Mouse (Mus musculus): ENCODE data around the gene Iqcn. TPM values are rescaled to one million over a fixed set of nuclear protein-coding genes. Genes with fewer than 3 reads are reported as not detected.

Iqcn gene
- polyA plus RNA-seq, 1 experiment from 2014 or later = not detected

DNA sequence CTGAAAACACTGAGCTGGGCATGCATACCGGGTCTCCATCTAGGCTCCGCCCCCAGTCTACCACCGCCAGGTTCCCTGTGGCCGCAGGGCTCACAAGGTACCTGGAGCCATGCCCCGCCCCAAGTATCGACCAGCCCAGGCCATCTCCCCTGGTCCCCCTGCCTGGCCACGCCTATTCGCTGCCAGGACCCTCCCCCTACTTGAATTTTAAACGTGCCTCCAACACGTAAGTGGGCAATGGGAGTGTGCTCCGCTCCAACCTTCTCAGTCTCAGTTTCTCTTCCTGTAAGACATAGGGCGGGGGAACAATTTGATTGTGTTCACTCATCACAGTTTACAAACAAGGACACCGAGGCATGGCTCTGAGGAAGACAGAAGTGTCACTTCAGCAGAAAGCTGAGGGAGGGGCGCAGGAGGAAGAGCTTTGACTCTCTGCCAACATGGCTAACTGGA, 43.0 kb upstream of the Iqcn start, which contains the start of gene Pgpep1:
TSS of gene Pgpep1 (minus strand) at position 116 of the 453 bp plus-strand sequence.
- H3K27me3 ChIP-seq (ENCODE audit: control insufficient read depth, insufficient read depth, low read depth, low read length) = no peaks in the 10 kb centered on the region
- 0 out of 2 replicates have a peak, but pooled peaks cover 3% of the 10 kb centered on the region for H3K36me3 ChIP-seq (ENCODE audit: control insufficient read depth, insufficient read depth, low read length)
- H3K4me1 ChIP-seq (ENCODE audit: control insufficient read depth, insufficient read depth, low read length) = peaks cover 17% of the 10 kb centered on the region
- H3K27ac ChIP-seq (ENCODE audit: low read length) = peak within 1 kb of the TSS; percentile 48; the same call in 1 of the 2 replicates
- WGBS = 3% methylated on average over 14 of the region's 14 CpGs
- H3K4me3 ChIP-seq (ENCODE audit: low read depth, low read length) = peak within 1 kb of the TSS; percentile 79
- H3K9ac ChIP-seq (ENCODE audit: low read depth, low read length) = peak within 1 kb of the TSS; percentile 86
- peak; percentile 65 for ATAC-seq
- H3K4me2 ChIP-seq (ENCODE audit: low read length) = peak within 1 kb of the TSS; percentile 97
- H3K9me3 ChIP-seq (replicated peaks; ENCODE audit: control insufficient read depth, low read length, poor library complexity, severe bottlenecking) = no peaks in the 10 kb centered on the region

DNA sequence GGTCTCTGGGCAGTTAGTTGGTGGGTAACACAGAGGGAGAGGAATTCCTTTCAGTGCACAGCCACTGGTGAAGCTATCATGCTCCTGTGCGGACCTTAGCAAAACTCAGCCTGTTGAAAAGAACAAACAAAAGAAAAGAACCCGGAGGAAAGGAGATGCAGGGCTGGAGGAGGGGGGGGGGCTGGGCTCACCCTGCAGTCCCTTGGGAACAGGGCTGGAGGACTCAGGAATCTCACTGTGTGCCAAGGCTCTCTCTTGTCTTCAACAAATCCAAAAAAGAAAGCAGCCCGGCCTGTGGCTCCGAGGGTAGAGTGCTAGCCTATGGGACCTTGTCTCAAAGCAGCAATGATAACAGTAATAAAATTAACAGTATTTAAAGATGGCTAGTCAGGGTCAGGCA, 39.6 kb upstream of the Iqcn start:
- no peak overlapping the region; the same call in 1 of the 2 replicates for H3K27ac ChIP-seq (ENCODE audit: low read length)
- 36% methylated on average over 4 of the region's 4 CpGs for WGBS

DNA sequence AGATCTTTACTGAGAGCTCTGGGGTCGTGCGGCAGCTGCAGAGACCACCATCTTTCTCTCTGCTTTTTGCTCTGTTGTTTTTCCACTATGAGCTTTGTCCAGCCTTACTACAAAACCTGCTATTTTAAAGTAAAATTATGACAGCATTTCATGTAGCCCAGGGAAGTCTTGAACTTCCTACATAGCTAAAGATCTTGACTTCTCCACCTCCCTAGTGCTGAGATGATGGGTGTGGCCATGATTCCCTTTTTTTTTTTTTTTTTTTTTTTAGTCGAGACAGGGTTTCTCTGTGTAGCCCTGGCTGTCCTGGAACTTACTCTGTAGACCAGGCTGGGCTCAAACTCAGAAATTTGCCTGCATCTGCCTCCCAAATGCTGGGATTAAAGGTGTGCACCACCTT, 38.6 kb upstream of the Iqcn start:
- 86% methylated on average over 3 of the region's 3 CpGs for WGBS
- ATAC-seq = no peak
- Histone ChIP-seq H3K4me3 (ENCODE audit: low read depth, low read length) (no peak overlapping the region), H3K27me3 (ENCODE audit: control insufficient read depth, insufficient read depth, low read depth, low read length) (no peaks in the 10 kb centered on the region), H3K4me1 (ENCODE audit: control insufficient read depth, insufficient read depth, low read length) (0 out of 2 replicates have a peak, but pooled peaks cover 5% of the 10 kb centered on the region), H3K27ac (ENCODE audit: low read length) (no peak overlapping the region), H3K4me2 (ENCODE audit: low read length) (no peak overlapping the region), H3K36me3 (ENCODE audit: control insufficient read depth, insufficient read depth, low read length) (no peaks in the 10 kb centered on the region), H3K9me3 (replicated peaks; ENCODE audit: control insufficient read depth, low read length, poor library complexity, severe bottlenecking) (no peaks in the 10 kb centered on the region), H3K9ac (ENCODE audit: low read depth, low read length) (no peak overlapping the region)

More for the DNA sequence above, 39.6 kb upstream of the Iqcn start:
- peaks cover 10% of the 10 kb centered on the region for H3K4me1 ChIP-seq (ENCODE audit: control insufficient read depth, insufficient read depth, low read length)
- no peak overlapping the region for H3K9ac ChIP-seq (ENCODE audit: low read depth, low read length)
- no peaks in the 10 kb centered on the region for H3K36me3 ChIP-seq (ENCODE audit: control insufficient read depth, insufficient read depth, low read length)
- no peak overlapping the region for H3K4me3 ChIP-seq (ENCODE audit: low read depth, low read length)
- no peak overlapping the region for H3K4me2 ChIP-seq (ENCODE audit: low read length)
- no peaks in the 10 kb centered on the region for H3K27me3 ChIP-seq (ENCODE audit: control insufficient read depth, insufficient read depth, low read depth, low read length)
- no peak for ATAC-seq
- no peaks in the 10 kb centered on the region for H3K9me3 ChIP-seq (replicated peaks; ENCODE audit: control insufficient read depth, low read length, poor library complexity, severe bottlenecking)

DNA sequence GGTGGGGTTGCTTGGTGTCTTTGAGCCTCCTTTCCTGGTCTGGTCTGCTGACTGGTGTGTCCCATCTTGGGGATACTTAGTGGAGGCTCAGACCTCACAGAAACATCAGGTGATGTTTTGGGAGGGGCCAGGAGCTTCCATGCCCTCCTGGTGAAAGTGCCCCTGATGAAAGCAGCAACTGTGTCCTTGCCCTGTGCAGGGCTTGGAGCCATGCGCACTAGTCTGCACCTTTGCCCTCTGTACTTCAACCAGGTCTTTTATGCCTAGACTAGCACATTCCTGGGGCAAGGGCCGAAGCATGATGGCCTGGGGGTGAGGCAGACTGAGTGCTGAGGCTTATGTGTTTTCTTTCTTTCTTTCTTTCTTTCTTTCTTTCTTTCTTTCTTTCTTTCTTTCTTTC, 37.7 kb upstream of the Iqcn start:
- 74% methylated on average over 2 of the region's 2 CpGs for WGBS
- no peaks in the 10 kb centered on the region for H3K36me3 ChIP-seq (ENCODE audit: control insufficient read depth, insufficient read depth, low read length)
- H3K4me1 ChIP-seq (ENCODE audit: control insufficient read depth, insufficient read depth, low read length) = no peaks in the 10 kb centered on the region
- H3K9ac ChIP-seq (ENCODE audit: low read depth, low read length) = no peak overlapping the region
- no peak overlapping the region for H3K4me3 ChIP-seq (ENCODE audit: low read depth, low read length)
- no peaks in the 10 kb centered on the region for H3K9me3 ChIP-seq (replicated peaks; ENCODE audit: control insufficient read depth, low read length, poor library complexity, severe bottlenecking)
- no peak for ATAC-seq
- no peaks in the 10 kb centered on the region for H3K27me3 ChIP-seq (ENCODE audit: control insufficient read depth, insufficient read depth, low read depth, low read length)
- no peak overlapping the region for H3K27ac ChIP-seq (ENCODE audit: low read length)
- no peak overlapping the region for H3K4me2 ChIP-seq (ENCODE audit: low read length)

DNA sequence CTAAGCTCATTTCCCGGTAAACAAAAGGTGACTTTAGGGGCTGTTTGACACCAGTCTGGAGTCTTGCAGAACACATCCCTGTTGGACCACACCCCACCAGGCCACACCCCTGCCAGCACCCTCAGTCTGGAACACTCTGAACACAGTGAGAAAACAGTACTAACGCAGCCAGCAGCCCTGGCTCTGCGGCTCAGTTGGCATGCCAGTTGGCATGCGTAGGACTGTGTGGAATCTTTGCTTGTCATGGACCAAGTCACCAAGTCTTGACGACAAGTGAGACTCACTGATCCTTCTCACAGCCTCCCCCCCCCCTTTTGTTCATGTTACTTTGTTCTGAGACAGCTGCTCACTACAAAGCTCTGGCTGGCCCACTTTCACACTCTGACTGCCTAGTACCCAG, 36.2 kb upstream of the Iqcn start:
- 62% methylated on average over 5 of the region's 5 CpGs for WGBS
- no peak overlapping the region for H3K4me3 ChIP-seq (ENCODE audit: low read depth, low read length)
- no peaks in the 10 kb centered on the region for H3K36me3 ChIP-seq (ENCODE audit: control insufficient read depth, insufficient read depth, low read length)
- no peaks in the 10 kb centered on the region for H3K9me3 ChIP-seq (replicated peaks; ENCODE audit: control insufficient read depth, low read length, poor library complexity, severe bottlenecking)
- no peaks in the 10 kb centered on the region for H3K27me3 ChIP-seq (ENCODE audit: control insufficient read depth, insufficient read depth, low read depth, low read length)
- no peak for ATAC-seq
- H3K9ac ChIP-seq (ENCODE audit: low read depth, low read length) = no peak overlapping the region
- no peak overlapping the region for H3K4me2 ChIP-seq (ENCODE audit: low read length)
- no peaks in the 10 kb centered on the region for H3K4me1 ChIP-seq (ENCODE audit: control insufficient read depth, insufficient read depth, low read length)
- no peak overlapping the region for H3K27ac ChIP-seq (ENCODE audit: low read length)

DNA sequence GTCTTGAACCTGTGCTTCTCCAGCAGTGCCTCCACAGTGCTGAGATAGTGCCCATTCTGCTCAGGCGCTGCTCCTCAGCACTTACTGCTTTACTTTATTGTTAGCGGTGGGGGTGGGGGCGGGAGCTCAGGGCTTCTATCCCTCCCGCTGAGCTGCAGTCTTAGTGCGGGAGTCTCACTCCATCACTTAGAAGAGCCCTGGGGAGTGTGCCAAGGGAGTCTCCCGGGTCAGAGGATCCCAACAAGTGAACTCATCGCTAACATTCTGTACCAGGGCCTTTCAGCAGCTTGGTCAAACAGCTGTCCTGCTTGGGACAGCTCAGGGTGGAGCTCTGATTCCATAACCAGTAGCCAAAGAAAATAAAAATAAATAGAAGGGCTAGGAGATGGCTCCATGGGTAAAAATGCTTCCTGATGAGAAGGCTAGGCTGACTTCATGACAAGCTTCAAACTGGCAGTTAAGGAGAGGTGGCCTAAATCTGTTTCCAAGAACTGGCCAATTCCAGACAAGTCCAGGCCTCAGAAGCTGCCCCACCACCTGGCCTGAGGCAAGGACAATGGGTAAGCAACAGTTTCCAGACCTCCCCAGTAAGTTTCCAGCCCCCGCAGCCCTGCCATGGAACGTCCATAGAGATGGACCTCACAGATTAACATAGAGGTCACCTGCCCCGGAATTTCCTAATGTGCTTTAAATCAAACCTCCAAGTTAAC, 31.5 kb upstream of the Iqcn start:
- WGBS = 58% methylated on average over 10 of the region's 10 CpGs
- ATAC-seq = no peak
- Histone ChIP-seq H3K36me3 (ENCODE audit: control insufficient read depth, insufficient read depth, low read length) (no peaks in the 10 kb centered on the region), H3K4me1 (ENCODE audit: control insufficient read depth, insufficient read depth, low read length) (peaks cover 9% of the 10 kb centered on the region), H3K27ac (ENCODE audit: low read length) (peak overlapping the region; percentile 84; the same call in 1 of the 2 replicates), H3K4me3 (ENCODE audit: low read depth, low read length) (no peak overlapping the region), H3K4me2 (ENCODE audit: low read length) (no peak overlapping the region), H3K9me3 (replicated peaks; ENCODE audit: control insufficient read depth, low read length, poor library complexity, severe bottlenecking) (no peaks in the 10 kb centered on the region), H3K9ac (ENCODE audit: low read depth, low read length) (no peak overlapping the region), H3K27me3 (ENCODE audit: control insufficient read depth, insufficient read depth, low read depth, low read length) (no peaks in the 10 kb centered on the region)

DNA sequence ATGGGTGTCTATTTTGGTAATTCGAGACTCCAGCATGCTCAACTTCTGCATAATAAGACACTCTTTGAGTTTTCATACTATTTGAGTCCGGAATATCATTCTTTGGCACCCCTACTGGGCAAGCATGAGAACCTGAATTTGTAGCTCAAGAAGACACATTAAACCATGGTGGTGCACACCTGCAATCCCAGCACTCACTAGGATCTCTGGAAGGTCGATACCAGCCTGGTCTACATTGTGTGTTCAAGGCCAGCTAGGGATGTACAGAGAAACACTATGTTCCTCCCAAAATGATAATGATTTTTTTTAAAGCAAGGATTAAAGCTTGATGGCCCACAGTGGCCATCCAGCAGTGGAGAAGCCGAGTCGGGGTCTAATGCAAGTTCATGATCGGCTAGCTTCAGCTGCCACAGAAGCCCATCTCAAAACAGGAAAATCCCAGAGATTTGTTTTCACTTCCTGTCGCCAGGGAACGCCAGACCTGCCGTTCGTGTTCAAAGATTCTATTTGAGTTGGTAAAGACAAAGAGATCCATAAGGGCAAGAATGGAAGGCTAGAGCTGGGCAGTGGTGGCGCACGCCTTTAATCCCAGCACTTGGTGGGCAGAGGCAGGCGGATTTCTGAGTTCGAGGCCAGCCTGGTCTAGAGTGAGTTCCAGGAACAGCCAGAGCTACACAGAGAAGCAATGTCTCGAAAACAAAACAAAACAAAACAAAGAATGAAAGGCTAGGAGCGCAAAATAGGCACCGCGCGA, 30.8 kb upstream of the Iqcn start:
- H3K4me1 ChIP-seq (ENCODE audit: control insufficient read depth, insufficient read depth, low read length) = peaks cover 9% of the 10 kb centered on the region
- no peaks in the 10 kb centered on the region for H3K36me3 ChIP-seq (ENCODE audit: control insufficient read depth, insufficient read depth, low read length)
- no peaks in the 10 kb centered on the region for H3K27me3 ChIP-seq (ENCODE audit: control insufficient read depth, insufficient read depth, low read depth, low read length)
- H3K27ac ChIP-seq (ENCODE audit: low read length) = peak overlapping the region; percentile 84
- H3K9ac ChIP-seq (ENCODE audit: low read depth, low read length) = peak overlapping the region; percentile 54
- peak overlapping the region; percentile 56 for H3K4me2 ChIP-seq (ENCODE audit: low read length)
- H3K4me3 ChIP-seq (ENCODE audit: low read depth, low read length) = peak overlapping the region; percentile 61
- H3K9me3 ChIP-seq (replicated peaks; ENCODE audit: control insufficient read depth, low read length, poor library complexity, severe bottlenecking) = no peaks in the 10 kb centered on the region
- ATAC-seq = peak; percentile 55; the same call in 1 of the 2 replicates
- 37% methylated on average over 19 of the region's 19 CpGs for WGBS

DNA sequence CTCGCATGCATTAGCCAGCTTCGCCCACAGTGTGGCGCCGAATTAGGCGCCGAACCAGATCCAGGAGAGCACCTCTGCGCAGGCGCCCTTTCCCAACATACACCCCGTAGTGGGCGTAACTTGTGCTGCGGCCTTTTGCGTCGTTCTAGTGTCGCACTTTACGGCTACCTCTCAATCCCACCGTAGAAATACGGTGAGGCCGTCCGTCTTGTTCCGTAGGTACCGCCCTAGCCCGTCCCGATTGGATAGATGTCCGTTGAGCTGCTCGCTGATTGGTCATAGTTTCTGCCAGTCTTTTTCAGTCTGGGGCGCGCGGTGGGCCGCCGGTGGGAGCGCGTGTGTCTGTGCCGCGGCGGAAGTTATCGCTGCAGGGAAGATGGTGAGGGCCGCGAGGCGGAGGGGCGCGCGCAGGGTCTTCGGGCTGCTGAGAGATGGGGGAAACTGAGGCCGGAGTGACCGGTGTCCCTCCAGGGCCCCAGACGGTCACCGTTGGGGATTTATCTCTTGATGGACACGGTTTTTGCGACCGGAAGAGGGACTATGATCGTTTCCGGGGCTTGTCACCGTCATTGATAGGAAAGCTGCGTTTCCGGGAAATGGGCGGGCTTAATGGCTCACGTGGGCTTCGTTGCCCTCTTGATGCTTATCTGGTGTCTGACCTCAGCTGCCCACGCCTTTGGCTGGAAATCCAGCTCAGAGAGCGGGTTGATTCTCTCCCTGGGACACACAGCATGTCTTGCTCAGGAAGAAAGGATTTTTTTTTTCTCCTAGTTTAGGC, 30.0 kb upstream of the Iqcn start, which contains the start of gene Lsm4:
TSS of gene Lsm4 (plus strand) at position 170 of the 778 bp plus-strand sequence.
- Histone ChIP-seq H3K27me3 (ENCODE audit: control insufficient read depth, insufficient read depth, low read depth, low read length) (no peaks in the 10 kb centered on the region), H3K9me3 (replicated peaks; ENCODE audit: control insufficient read depth, low read length, poor library complexity, severe bottlenecking) (no peaks in the 10 kb centered on the region), H3K27ac (ENCODE audit: low read length) (peak within 1 kb of the TSS; percentile 95), H3K4me3 (ENCODE audit: low read depth, low read length) (peak within 1 kb of the TSS; percentile 61), H3K4me1 (ENCODE audit: control insufficient read depth, insufficient read depth, low read length) (peaks cover 9% of the 10 kb centered on the region), H3K36me3 (ENCODE audit: control insufficient read depth, insufficient read depth, low read length) (peaks cover 2% of the 10 kb centered on the region; the same call in 1 of the 2 replicates), H3K4me2 (ENCODE audit: low read length) (peak within 1 kb of the TSS; percentile 63), H3K9ac (ENCODE audit: low read depth, low read length) (peak within 1 kb of the TSS; percentile 71)
- peak; percentile 97 for ATAC-seq
- under 1% methylated on average over 60 of the region's 60 CpGs for WGBS

Data from midbrain, embryonic 16.5 days (tissue).